Mouse (Mus musculus) neutrophil, adult 65 days (primary cell): ENCODE data around the gene Cd101. TPM values are rescaled to one million over a fixed set of nuclear protein-coding genes. Genes with fewer than 3 reads are reported as not detected.

ENCODE experiments used
- total RNA-seq: library from RNA; stranded (reverse); gene quantifications from 2 replicates; pipeline ENCODE4 v1.2.4, GENCODE M21; 2023

Gene Cd101
- total RNA-seq: 66.4 and 71.0 TPM in 2 replicates

GRCm38 (mm10) chr3:101029339-101029738 lies at the start of gene Cd101:
Cd101 (minus strand) TSS chr3:101029556.

GRCm38 (mm10) chr3:100969176-100969917 lies 60.0 kb downstream of the Cd101 start, which contains the start of gene Ttf2:
Ttf2 (minus strand) TSS chr3:100969663.

Other genes starting within 250 kb of the Cd101 start
- not detected in 2 replicates for gene Vtcn1, start 204.1 kb downstream of the Cd101 start, total RNA-seq
- 1.1 and 1.3 TPM in 2 replicates for gene Trim45, start 107.4 kb downstream of the Cd101 start, total RNA-seq
- gene Ttf2, start 59.9 kb downstream of the Cd101 start, total RNA-seq: 10.6 and 12.3 TPM in 2 replicates
- 1.8 and 2.7 TPM in 2 replicates for gene Ptgfrn, start 80.7 kb upstream of the Cd101 start, total RNA-seq